In genomic region chr9:70671278-70671677, GRCm38 (mm10) we compare ENCODE assay signal across 13 mouse cellular contexts. TPM values are rescaled to one million over a fixed set of nuclear protein-coding genes. Genes with fewer than 3 reads are reported as not detected.
DNase-seq lines count a peak whose midpoint lies in the region; ATAC-seq and TF ChIP-seq lines count a peak whose summit lies in the region.
"Had no signal": no experiment of that assay in that cellular context is flagged by ENCODE, and none has a peak within 500 bp of the region (broad histone marks: within the 10 kb centered on the region; RNA-seq: fewer than 3 reads in every experiment).

No protein-coding gene starts in this region.

- H3K9me3 ChIP-seq in hindbrain, postnatal 0 days (ENCODE audit: low read length): no peaks in the 10 kb centered on the region

- no peak overlapping the region for H3K27ac ChIP-seq in hindbrain, postnatal 0 days
- H3K27ac ChIP-seq: heart, adult 2 months; kidney, embryonic 15.5 days had no signal

- TF ChIP-seq CTCF in hindbrain, postnatal 0 days (IDR thresholded peaks at IDR 0.05; ENCODE audit: low read depth): no peak

- no peak overlapping the region for H3K4me2 ChIP-seq in hindbrain, postnatal 0 days (ENCODE audit: low read depth, low read length)
- H3K4me2 ChIP-seq: kidney, embryonic 15.5 days; midbrain, embryonic 11.5 days had no signal

- H3K36me3 ChIP-seq in hindbrain, postnatal 0 days (ENCODE audit: insufficient read depth, low read length): no peaks in the 10 kb centered on the region
- H3K36me3 ChIP-seq: G1E; kidney, embryonic 15.5 days had no signal

- peak; percentile 21 for DNase-seq in lung, postnatal 25 days (ENCODE audit: low spot score)
- no peak for DNase-seq in lung, postnatal 14 days
- peak; percentile 72 for DNase-seq in liver
- DNase-seq in spleen, adult 18-20 months: peak; percentile 53 to 57
- no peak for DNase-seq in right cerebral cortex, postnatal 14 days
- DNase-seq in hindbrain, postnatal 0 days (ENCODE audit: low spot score): no peak
- DNase-seq in gastrocnemius, postnatal 36 days: no peak
- DNase-seq in layer of hippocampus, adult 18-20 months (ENCODE audit: low spot score in 2 of 2): no peak
- DNase-seq: left cerebral cortex, postnatal 4 days had no signal

- no peaks in the 10 kb centered on the region for H3K4me1 ChIP-seq in hindbrain, postnatal 0 days (ENCODE audit: insufficient read depth, low read length)

- H3K4me3 ChIP-seq in hindbrain, postnatal 0 days (ENCODE audit: low read length): no peak overlapping the region
- H3K4me3 ChIP-seq: heart, adult 2 months; kidney, embryonic 15.5 days had no signal

- intact Hi-C loops in gastrocnemius, postnatal 36 days (cut with DNase I): no loop called here

- no peak overlapping the region for H3K9ac ChIP-seq in hindbrain, postnatal 0 days (replicated peaks; ENCODE audit: low read length)
- H3K9ac ChIP-seq: kidney, embryonic 15.5 days had no signal

- ATAC-seq in hindbrain, postnatal 0 days: no peak

- 82% methylated on average over 6 of the region's 6 CpGs for WGBS in hindbrain, postnatal 0 days

- no peaks in the 10 kb centered on the region for H3K27me3 ChIP-seq in hindbrain, postnatal 0 days (ENCODE audit: insufficient read depth, low read length)
- H3K27me3 ChIP-seq: kidney, embryonic 15.5 days had no signal

RNA-seq across cellular contexts. Expression of gene Adam10, which starts 7.5 kb away (rescaled TPM):
- 13.4 and 16.9 TPM in 2 replicates for total RNA-seq in hindbrain, postnatal 0 days (2014; rRNA removed)
- 40.1 and 42.6 TPM in 2 replicates for polyA plus RNA-seq in hindbrain, postnatal 0 days (2015; fragmentation: Nextera tagmentation; extraction: Ambion mirVana)
- 10 to 100 TPM; 13.6 to 14.5 TPM for total RNA-seq in gastrocnemius, postnatal 36 days (2021)
- 10 to 100 TPM; 65.8 to 68.4 TPM for total RNA-seq in layer of hippocampus, adult 18-20 months (2021)

RNA-seq across cellular contexts. Expression of gene Mindy2, which starts 14.3 kb away (rescaled TPM):
- total RNA-seq in hindbrain, postnatal 0 days (2014; rRNA removed): 34.1 and 35.9 TPM in 2 replicates
- 19.6 and 20.4 TPM in 2 replicates for polyA plus RNA-seq in hindbrain, postnatal 0 days (2015; fragmentation: Nextera tagmentation; extraction: Ambion mirVana)
- total RNA-seq in gastrocnemius, postnatal 36 days (2021): 10 to 100 TPM; 13.2 to 13.9 TPM
- 10 to 100 TPM; 33.7 to 35.3 TPM for total RNA-seq in layer of hippocampus, adult 18-20 months (2021)

RNA-seq across cellular contexts. Expression of gene Gm10642, which starts 15.2 kb away (rescaled TPM):
- 1.9 and 4.4 TPM in 2 replicates for total RNA-seq in hindbrain, postnatal 0 days (2014; rRNA removed)
- polyA plus RNA-seq in hindbrain, postnatal 0 days (2015; fragmentation: Nextera tagmentation; extraction: Ambion mirVana): 1.1 and 2.2 TPM in 2 replicates
- under 1 TPM in 1 of 2 experiments, not detected in 1; 0.15 TPM for total RNA-seq in gastrocnemius, postnatal 36 days (2021)
- total RNA-seq in layer of hippocampus, adult 18-20 months (2021): 1 to 10 TPM in 1 of 2 experiments, under 1 TPM in 1; 0.84 to 1.3 TPM

Comparison
In these comparisons a context has a peak if more than half of its experiments do, and no peak if none do; other contexts are left out.
1. DNase-seq: peak in lung, postnatal 25 days (single experiment), liver (single experiment) and spleen, adult 18-20 months (2 of 2); none in lung, postnatal 14 days (single experiment), right cerebral cortex, postnatal 14 days (single experiment), hindbrain, postnatal 0 days (single experiment), gastrocnemius, postnatal 36 days (0 of 2) and layer of hippocampus, adult 18-20 months (0 of 2).